Mouse (Mus musculus) induced T-regulatory cell, adult 2 months (primary cell): ENCODE measurements around the gene Gm6268.

Source experiments
- DNase-seq: peaks from one replicate; pipeline ENCODE4 v3.0.0-alpha.2; 2012; ENCODE audit warnings: low read depth

The Gm6268 gene

DNA sequence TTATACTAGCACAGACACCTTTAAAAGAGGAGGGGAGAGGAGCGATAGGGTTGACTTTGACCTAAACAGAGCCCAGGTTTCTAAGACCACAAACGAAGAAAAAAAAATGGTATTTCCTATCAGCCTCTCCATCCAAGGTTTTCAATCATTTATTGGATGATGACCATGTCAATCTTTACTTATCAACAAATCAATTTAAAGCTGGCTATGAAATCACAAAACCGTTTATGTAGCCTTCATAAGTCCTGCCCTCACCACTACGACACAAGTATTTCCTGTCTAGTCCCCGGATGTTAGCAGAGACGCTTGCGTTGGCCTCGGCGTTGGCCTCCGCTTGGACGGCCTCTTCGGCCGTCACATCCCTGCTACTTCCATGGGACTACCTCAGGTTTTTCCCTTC, at the start of gene Gm6268:
Gene Gm6268 (plus strand): TSS at position 301 of the 400 bp plus-strand sequence.
- DNase-seq, result no peak

DNA sequence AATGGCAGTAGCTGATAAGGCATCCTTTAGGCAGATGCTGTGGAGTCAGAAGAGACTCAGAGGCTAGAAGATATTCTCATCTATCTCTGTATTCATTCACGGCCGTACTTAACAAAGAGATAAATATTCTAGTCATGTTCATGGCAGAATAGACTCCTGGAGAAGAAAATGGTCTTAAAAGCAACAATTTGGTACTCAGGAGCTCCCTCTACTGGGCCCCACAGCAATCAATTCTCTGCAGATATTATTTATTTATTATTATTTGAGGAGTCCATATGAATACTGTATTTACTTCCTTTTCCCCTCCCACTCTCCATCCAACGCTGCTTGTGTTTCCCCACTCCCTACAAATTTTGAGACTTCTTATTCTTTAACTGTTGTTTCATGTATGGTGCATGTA, 48.6 kb upstream of the Gm6268 start:
- DNase-seq, result peak; percentile 27

DNA sequence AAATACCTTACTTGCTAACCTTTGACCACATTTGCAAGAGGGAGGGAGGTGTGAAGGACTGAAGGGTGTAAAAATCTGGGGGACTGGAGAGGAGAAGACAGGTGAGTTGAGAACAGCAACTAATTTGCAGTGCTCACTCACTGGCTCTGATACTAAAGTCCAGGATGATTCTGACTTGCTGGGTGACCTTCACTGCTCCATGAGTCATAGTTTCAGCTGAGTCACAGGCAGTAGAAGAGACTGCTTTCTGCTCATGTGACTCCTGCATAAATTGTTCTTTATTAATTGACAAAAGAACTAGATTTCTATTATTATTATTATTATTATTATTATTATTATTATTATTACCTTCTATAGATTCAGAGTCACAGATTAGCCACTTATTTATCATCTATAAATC, 15.7 kb upstream of the Gm6268 start:
- no peak for DNase-seq

DNA sequence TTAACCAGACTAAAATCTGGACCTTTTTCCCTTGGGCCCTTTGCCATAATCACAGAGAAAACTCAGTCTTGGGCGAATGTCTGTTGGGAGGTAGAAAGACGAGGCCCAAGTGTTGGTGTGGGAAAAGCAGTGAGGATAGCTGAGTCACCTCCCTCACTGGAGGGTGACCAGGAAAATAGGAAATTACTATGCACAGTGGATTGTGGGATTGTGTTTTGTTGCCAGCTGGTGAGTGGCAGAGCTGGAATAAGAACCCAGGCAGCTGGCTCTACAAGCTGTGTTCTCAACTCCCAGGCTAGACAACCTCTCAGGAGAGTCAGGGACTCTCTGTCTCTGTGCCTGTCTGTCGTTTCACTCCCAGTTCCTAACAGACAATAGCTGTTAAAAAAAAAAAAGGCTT, 11.1 kb upstream of the Gm6268 start:
- no peak for DNase-seq

DNA sequence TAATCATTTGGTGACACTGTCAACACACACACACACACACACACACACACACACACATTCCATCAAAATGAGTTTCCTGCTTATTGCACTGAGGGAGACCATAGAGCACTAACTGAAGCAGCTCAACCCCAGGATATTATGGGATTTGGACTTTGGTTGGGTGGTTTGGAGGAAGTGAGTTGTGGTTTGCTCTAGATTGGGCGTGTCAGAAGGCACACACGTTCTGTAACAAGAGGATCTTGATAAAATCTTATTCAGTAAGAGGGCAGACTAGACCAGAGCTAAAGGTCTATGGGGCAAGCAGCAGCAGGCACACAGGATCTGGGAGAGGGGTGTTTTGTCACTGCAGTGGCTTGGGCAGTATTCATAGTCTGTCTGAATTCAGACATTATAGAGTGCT, 10.6 kb upstream of the Gm6268 start:
- DNase-seq, result no peak

DNA sequence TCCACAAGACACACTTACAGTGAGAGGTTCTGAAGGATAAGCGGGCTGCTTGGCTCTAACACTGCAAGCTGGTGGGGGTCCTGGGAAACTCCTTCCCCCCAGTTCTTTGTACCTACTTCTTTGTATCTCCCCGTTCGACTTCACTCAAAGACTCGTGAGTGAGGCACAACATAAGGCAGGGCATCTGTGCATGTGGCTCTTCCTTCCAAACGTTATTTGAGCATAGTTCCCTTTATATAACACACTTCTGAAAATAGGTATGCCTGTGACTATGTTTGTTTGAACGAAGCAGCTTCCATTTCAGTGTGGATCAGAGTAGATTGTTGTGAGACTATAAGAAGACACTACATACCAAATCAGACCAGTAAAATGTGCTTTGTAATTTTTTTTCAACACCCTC, 8.4 kb upstream of the Gm6268 start:
- no peak for DNase-seq

DNA sequence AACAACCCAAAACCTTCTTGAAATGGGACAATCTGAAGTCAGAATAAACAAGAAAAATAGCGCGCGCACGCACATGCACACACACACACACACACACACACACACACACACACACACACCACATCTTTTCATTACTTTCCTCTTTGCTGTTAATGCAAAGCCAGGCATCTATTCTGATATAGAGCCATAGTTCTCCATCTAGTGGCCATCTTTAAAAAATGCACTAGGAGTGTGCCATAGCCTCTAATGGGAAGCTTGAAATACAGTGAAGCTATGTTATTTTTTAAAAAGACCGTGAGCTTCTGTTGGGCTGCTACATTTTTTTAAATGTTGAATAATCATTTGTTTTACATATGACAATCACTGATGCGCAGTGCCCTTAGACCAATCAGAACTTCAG, 7.8 kb upstream of the Gm6268 start:
- DNase-seq, result peak; percentile 14

DNA sequence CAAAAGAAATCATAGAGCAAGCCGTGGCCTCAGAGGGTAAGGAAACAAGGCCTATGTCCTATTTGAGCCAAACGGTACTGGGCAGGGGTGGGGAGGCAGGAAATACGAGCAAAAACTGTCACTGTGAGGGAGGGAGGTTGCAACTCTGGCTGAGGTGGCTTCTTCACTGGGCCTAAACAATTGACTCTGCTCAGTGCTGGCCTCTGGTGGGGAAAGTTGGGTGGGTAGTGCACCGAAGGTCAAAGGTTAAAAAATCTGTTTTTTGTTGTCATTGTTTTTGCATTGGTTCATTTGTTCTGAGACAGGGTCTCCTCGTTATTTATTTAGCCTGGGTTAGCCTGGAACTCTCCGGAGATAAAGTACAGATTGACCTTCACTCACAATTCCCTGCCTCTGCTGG, 1.2 kb downstream of the Gm6268 start:
- DNase-seq, result peak; percentile 31

DNA sequence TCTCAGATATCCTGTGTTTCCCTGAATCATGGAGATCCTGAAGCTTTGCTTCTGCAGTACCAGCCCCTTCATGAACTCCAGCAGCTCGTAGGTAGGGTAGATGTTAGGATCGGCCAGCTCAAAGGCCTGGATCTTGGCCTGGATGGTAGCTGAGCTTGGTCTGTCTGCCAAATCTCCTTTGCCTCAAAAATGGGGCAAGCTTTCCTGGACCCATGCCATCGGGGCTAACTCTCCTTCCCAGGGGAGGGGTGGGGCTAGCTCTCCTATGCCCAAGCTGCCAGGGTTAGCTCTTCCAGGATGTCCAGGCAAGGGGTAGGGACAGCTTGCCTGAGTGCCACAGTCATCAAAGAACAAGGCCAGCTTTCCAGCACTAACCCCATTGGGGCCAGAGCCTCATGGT, 18.1 kb downstream of the Gm6268 start:
- no peak for DNase-seq

DNA sequence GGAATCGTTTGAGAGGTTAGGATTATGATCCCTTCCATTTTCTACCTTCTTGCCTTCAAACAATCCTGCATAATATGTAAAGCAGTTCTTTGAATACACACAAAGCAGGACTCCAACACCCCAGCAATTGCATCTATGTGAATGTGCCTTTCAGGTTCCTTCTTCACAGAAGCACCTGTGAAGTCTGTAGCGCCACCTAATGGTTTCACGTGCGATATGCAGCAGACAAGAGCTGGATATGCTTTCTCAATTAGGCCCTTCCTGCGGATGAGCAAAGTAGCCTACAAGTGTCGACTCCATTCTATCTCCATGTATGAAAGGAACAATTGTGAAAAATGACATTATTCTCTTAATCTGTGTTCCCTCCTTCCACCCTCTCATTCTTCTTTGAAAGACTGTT, 33.9 kb downstream of the Gm6268 start:
- peak; percentile 16 for DNase-seq

DNA sequence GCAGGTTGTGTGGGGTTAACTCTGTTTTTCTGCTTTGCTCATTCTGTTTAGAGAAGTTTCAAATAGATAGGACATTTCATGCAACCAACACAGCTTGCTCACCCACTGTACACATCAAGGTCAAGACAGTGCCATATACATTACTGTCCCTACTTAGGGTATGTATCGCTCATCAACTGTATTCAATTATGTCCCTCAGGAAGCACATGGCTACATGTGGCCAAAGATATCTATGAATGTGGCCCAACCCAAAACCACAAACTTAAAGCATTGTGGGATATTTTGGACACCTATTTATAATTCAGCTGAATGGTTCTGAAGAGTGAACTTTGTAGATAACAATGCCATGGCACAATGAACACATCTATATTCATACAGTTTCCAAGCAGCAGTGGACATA, 36.9 kb downstream of the Gm6268 start:
- DNase-seq, result no peak
